In the genomic region with DNA sequence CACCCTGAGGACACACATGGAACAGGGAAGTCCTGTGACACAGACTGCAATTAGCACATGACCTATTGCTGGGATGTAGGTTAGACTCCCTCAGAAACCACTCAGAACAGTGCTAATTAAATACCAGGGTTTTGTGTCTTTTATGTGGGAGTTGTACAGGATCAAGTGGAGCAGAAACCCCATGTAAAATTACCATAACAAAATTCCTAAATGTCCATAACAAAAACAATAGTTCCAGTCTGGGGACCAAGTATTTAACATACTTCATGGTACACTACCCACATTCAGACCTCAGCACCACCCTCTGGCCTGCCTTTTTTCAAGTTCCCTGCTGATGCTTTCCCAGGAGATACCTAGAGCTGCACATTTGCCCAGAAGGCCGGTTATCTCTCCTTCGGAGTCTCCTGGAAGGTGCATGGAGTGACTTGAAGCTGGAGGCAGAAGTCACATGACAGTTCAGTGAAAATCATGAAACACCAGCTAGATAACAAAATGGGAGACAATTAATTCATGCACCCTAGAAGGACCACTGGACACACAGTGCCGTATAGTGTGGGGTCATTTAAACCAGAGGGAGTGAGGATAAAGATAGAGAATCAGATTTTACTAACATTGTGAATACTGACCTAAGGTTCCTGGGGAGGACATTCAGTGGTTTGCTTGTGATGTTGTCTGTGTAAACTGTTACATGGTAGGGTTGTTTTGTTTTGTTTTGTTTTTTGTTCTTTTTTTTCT, we compare ENCODE assay signal across 11 mouse cellular contexts. TPM values are rescaled to one million over a fixed set of nuclear protein-coding genes. Genes with fewer than 3 reads are reported as not detected.
DNase-seq lines count a peak whose midpoint lies in the region; ATAC-seq and TF ChIP-seq lines count a peak whose summit lies in the region.
"Had no signal": no experiment of that assay in that cellular context is flagged by ENCODE, and none has a peak within 500 bp of the region (broad histone marks: within the 10 kb centered on the region; RNA-seq: fewer than 3 reads in every experiment).

No protein-coding gene starts in this region.

- H3K27me3 ChIP-seq in kidney, embryonic 16.5 days (ENCODE audit: insufficient read depth, low read length): no peaks in the 10 kb centered on the region
- no peaks in the 10 kb centered on the region for H3K27me3 ChIP-seq in kidney, adult 2 months (replicated peaks; ENCODE audit: control insufficient read depth, insufficient read depth, low read length)
- no peaks in the 10 kb centered on the region for H3K27me3 ChIP-seq in embryonic facial prominence, embryonic 11.5 days (ENCODE audit: control insufficient read depth, insufficient read depth, low read length)
- no peaks in the 10 kb centered on the region for H3K27me3 ChIP-seq in hindbrain, embryonic 14.5 days (ENCODE audit: control insufficient read depth, insufficient read depth, low read length)
- no peaks in the 10 kb centered on the region for H3K27me3 ChIP-seq in neural tube, embryonic 14.5 days (ENCODE audit: control insufficient read depth, insufficient read depth, low read length)
- H3K27me3 ChIP-seq: limb, embryonic 12.5 days had no signal

- H3K9me3 ChIP-seq in kidney, embryonic 16.5 days (ENCODE audit: low read length): no peaks in the 10 kb centered on the region
- no peaks in the 10 kb centered on the region for H3K9me3 ChIP-seq in embryonic facial prominence, embryonic 11.5 days (replicated peaks; ENCODE audit: control insufficient read depth, low read length)
- no peaks in the 10 kb centered on the region for H3K9me3 ChIP-seq in hindbrain, embryonic 14.5 days (ENCODE audit: control insufficient read depth, low read length)
- H3K9me3 ChIP-seq in neural tube, embryonic 14.5 days (ENCODE audit: control insufficient read depth, low read length): no peaks in the 10 kb centered on the region
- H3K9me3 ChIP-seq: limb, embryonic 12.5 days had no signal

- no peak overlapping the region for H3K4me3 ChIP-seq in kidney, embryonic 16.5 days (ENCODE audit: low read length)
- no peak overlapping the region for H3K4me3 ChIP-seq in kidney, adult 2 months (ENCODE audit: insufficient read depth, low read depth, low read length)
- no peak overlapping the region for H3K4me3 ChIP-seq in embryonic facial prominence, embryonic 11.5 days (ENCODE audit: low read depth, low read length)
- H3K4me3 ChIP-seq in hindbrain, embryonic 14.5 days (replicated peaks; ENCODE audit: low read length): no peak overlapping the region
- H3K4me3 ChIP-seq in neural tube, embryonic 14.5 days (ENCODE audit: low read depth, low read length): no peak overlapping the region
- H3K4me3 ChIP-seq: limb, embryonic 12.5 days had no signal

- no peak overlapping the region for H3K4me2 ChIP-seq in kidney, embryonic 16.5 days (replicated peaks; ENCODE audit: low read depth, low read length)
- H3K4me2 ChIP-seq in embryonic facial prominence, embryonic 11.5 days (ENCODE audit: low read depth, low read length): no peak overlapping the region
- peak overlapping the region; percentile 23; the same call in 1 of the 2 replicates for H3K4me2 ChIP-seq in hindbrain, embryonic 14.5 days (replicated peaks)
- no peak overlapping the region for H3K4me2 ChIP-seq in neural tube, embryonic 14.5 days (ENCODE audit: low read depth, low read length)
- H3K4me2 ChIP-seq: limb, embryonic 12.5 days had no signal

- no peaks in the 10 kb centered on the region for H3K36me3 ChIP-seq in kidney, embryonic 16.5 days (ENCODE audit: insufficient read depth, low read length)
- H3K36me3 ChIP-seq in kidney, adult 2 months (ENCODE audit: control insufficient read depth, insufficient read depth, low read length): no peaks in the 10 kb centered on the region
- no peaks in the 10 kb centered on the region for H3K36me3 ChIP-seq in embryonic facial prominence, embryonic 11.5 days (replicated peaks; ENCODE audit: control insufficient read depth, insufficient read depth, low read depth, low read length)
- no peaks in the 10 kb centered on the region for H3K36me3 ChIP-seq in hindbrain, embryonic 14.5 days (replicated peaks; ENCODE audit: control insufficient read depth, insufficient read depth)
- H3K36me3 ChIP-seq in neural tube, embryonic 14.5 days (ENCODE audit: control insufficient read depth, insufficient read depth, low read length): no peaks in the 10 kb centered on the region
- H3K36me3 ChIP-seq: limb, embryonic 12.5 days had no signal

- H3K27ac ChIP-seq in kidney, embryonic 16.5 days (ENCODE audit: low read length): peak overlapping the region; percentile 75
- H3K27ac ChIP-seq in kidney, adult 2 months (ENCODE audit: insufficient read depth, low read depth, low read length): no peak overlapping the region
- H3K27ac ChIP-seq in embryonic facial prominence, embryonic 11.5 days (replicated peaks; ENCODE audit: low read depth, low read length): peak overlapping the region; percentile 7; the same call in 1 of the 2 replicates
- peak overlapping the region; percentile 80 for H3K27ac ChIP-seq in hindbrain, embryonic 14.5 days
- peak overlapping the region; percentile 78 for H3K27ac ChIP-seq in neural tube, embryonic 14.5 days (ENCODE audit: low read depth, low read length)
- H3K27ac ChIP-seq: limb, embryonic 12.5 days had no signal

- no peak for TF ChIP-seq POLR2A in kidney, adult 2 months (IDR thresholded peaks at IDR 0.05; ENCODE audit: low read depth, low read length)

- no peak for TF ChIP-seq CTCF in kidney, adult 2 months (conservative IDR thresholded peaks at IDR 0.05; ENCODE audit: insufficient read depth, insufficient read length, low read depth, low read length)

- no peak overlapping the region; the same call in 1 of the 2 replicates for H3K9ac ChIP-seq in kidney, embryonic 16.5 days (replicated peaks; ENCODE audit: low read length)
- no peak overlapping the region for H3K9ac ChIP-seq in embryonic facial prominence, embryonic 11.5 days (replicated peaks; ENCODE audit: low read length)
- H3K9ac ChIP-seq in hindbrain, embryonic 14.5 days: peak overlapping the region; percentile 40; the same call in 1 of the 2 replicates
- H3K9ac ChIP-seq in neural tube, embryonic 14.5 days (replicated peaks; ENCODE audit: low read depth, low read length): no peak overlapping the region
- H3K9ac ChIP-seq: limb, embryonic 12.5 days had no signal

- H3K4me1 ChIP-seq in kidney, embryonic 16.5 days (ENCODE audit: insufficient read depth, low read length): peaks cover 11% of the 10 kb centered on the region
- H3K4me1 ChIP-seq in kidney, adult 2 months (ENCODE audit: control insufficient read depth, insufficient read depth, low read length): no peaks in the 10 kb centered on the region
- H3K4me1 ChIP-seq in embryonic facial prominence, embryonic 11.5 days (ENCODE audit: control insufficient read depth, insufficient read depth, low read length): no peaks in the 10 kb centered on the region
- peaks cover 15% of the 10 kb centered on the region for H3K4me1 ChIP-seq in hindbrain, embryonic 14.5 days (replicated peaks; ENCODE audit: control insufficient read depth, insufficient read depth, low read length)
- peaks cover 14% of the 10 kb centered on the region; the same call in 1 of the 2 replicates for H3K4me1 ChIP-seq in neural tube, embryonic 14.5 days (ENCODE audit: control insufficient read depth, insufficient read depth, low read length)

- no peak for DNase-seq in kidney, adult 2 months
- no peak for DNase-seq in embryonic facial prominence, embryonic 11.5 days (ENCODE audit: low spot score)
- no peak for DNase-seq in hindbrain, embryonic 14.5 days (ENCODE audit: low spot score)
- DNase-seq in thymus, postnatal 25 days: no peak
- DNase-seq in urinary bladder, postnatal 4 days (ENCODE audit: low spot score in 2 of 2): no peak
- no peak for DNase-seq in frontal cortex, postnatal 25 days (ENCODE audit: low spot score in 2 of 2)
- DNase-seq: thymus, postnatal 14 days had no signal

- WGBS in kidney, embryonic 16.5 days: 72% methylated on average over 3 of the region's 3 CpGs
- 77% methylated on average over 3 of the region's 3 CpGs for WGBS in kidney, adult 2 months
- 76% methylated on average over 3 of the region's 3 CpGs for WGBS in embryonic facial prominence, embryonic 11.5 days
- WGBS in hindbrain, embryonic 14.5 days: 19% methylated on average over 3 of the region's 3 CpGs
- 21% methylated on average over 3 of the region's 3 CpGs for whole genome bisulfite sequencing in neural tube, embryonic 14.5 days

- ATAC-seq in kidney, embryonic 16.5 days (ENCODE audit: low FRiP score, low TSS enrichment): 0 out of 2 replicates have a peak, but pooled peaks have one; percentile 21
- no peak; the same call in 1 of the 2 replicates for ATAC-seq in embryonic facial prominence, embryonic 11.5 days (replicated peaks; ENCODE audit: insufficient number of reproducible peaks, low FRiP score, low TSS enrichment, low read depth)
- peak; percentile 31; the same call in 1 of the 2 replicates for ATAC-seq in hindbrain, embryonic 14.5 days (ENCODE audit: low FRiP score)
- peak; percentile 22 for ATAC-seq in neural tube, embryonic 14.5 days (ENCODE audit: low read depth)
- ATAC-seq: intestine, postnatal 0 days had no signal

RNA-seq across cellular contexts. Expression of a gene that starts 4.6 kb away (rescaled TPM):
- polyA plus RNA-seq in kidney, embryonic 16.5 days (2015; fragmentation: Nextera tagmentation; extraction: Ambion mirVana): 91.9 and 104 TPM in 2 replicates
- 111 and 141 TPM in 2 replicates for polyA plus RNA-seq in kidney, adult 2 months (2012; rRNA removed)
- polyA plus RNA-seq in embryonic facial prominence, embryonic 11.5 days (2014; fragmentation: Nextera tagmentation; extraction: Ambion mirVana): 101 and 108 TPM in 2 replicates
- polyA plus RNA-seq in hindbrain, embryonic 14.5 days (2014; fragmentation: Nextera tagmentation; extraction: Ambion mirVana): 74.8 and 82.5 TPM in 2 replicates
- polyA plus RNA-seq in neural tube, embryonic 14.5 days (2014; fragmentation: Nextera tagmentation; extraction: Ambion mirVana): 76.5 and 82.1 TPM in 2 replicates

RNA-seq across cellular contexts. Expression of a gene that starts 31.1 kb away (rescaled TPM):
- 5.9 and 7.3 TPM in 2 replicates for polyA plus RNA-seq in kidney, embryonic 16.5 days (2015; fragmentation: Nextera tagmentation; extraction: Ambion mirVana)
- 4.3 and 5.1 TPM in 2 replicates for polyA plus RNA-seq in kidney, adult 2 months (2012; rRNA removed)
- 4.9 and 5.5 TPM in 2 replicates for polyA plus RNA-seq in embryonic facial prominence, embryonic 11.5 days (2014; fragmentation: Nextera tagmentation; extraction: Ambion mirVana)
- 2.3 and 3.0 TPM in 2 replicates for polyA plus RNA-seq in hindbrain, embryonic 14.5 days (2014; fragmentation: Nextera tagmentation; extraction: Ambion mirVana)
- polyA plus RNA-seq in neural tube, embryonic 14.5 days (2014; fragmentation: Nextera tagmentation; extraction: Ambion mirVana): 3.1 and 3.2 TPM in 2 replicates

RNA-seq across cellular contexts. Expression of a gene that starts 52.7 kb away (rescaled TPM):
- 58.2 and 67.2 TPM in 2 replicates for polyA plus RNA-seq in kidney, embryonic 16.5 days (2015; fragmentation: Nextera tagmentation; extraction: Ambion mirVana)
- polyA plus RNA-seq in kidney, adult 2 months (2012; rRNA removed): 7.2 and 7.5 TPM in 2 replicates
- 95.4 and 111 TPM in 2 replicates for polyA plus RNA-seq in embryonic facial prominence, embryonic 11.5 days (2014; fragmentation: Nextera tagmentation; extraction: Ambion mirVana)
- 64.5 and 65.9 TPM in 2 replicates for polyA plus RNA-seq in hindbrain, embryonic 14.5 days (2014; fragmentation: Nextera tagmentation; extraction: Ambion mirVana)
- polyA plus RNA-seq in neural tube, embryonic 14.5 days (2014; fragmentation: Nextera tagmentation; extraction: Ambion mirVana): 73.1 and 79.5 TPM in 2 replicates

RNA-seq across cellular contexts. Expression of a gene that starts 52.7 kb away (rescaled TPM):
- 180 and 195 TPM in 2 replicates for polyA plus RNA-seq in kidney, embryonic 16.5 days (2015; fragmentation: Nextera tagmentation; extraction: Ambion mirVana)
- polyA plus RNA-seq in kidney, adult 2 months (2012; rRNA removed): 30.7 and 42.3 TPM in 2 replicates
- 252 and 265 TPM in 2 replicates for polyA plus RNA-seq in embryonic facial prominence, embryonic 11.5 days (2014; fragmentation: Nextera tagmentation; extraction: Ambion mirVana)
- polyA plus RNA-seq in hindbrain, embryonic 14.5 days (2014; fragmentation: Nextera tagmentation; extraction: Ambion mirVana): 180 and 182 TPM in 2 replicates
- 173 and 185 TPM in 2 replicates for polyA plus RNA-seq in neural tube, embryonic 14.5 days (2014; fragmentation: Nextera tagmentation; extraction: Ambion mirVana)
